Comparison of ENCODE assay signal across 21 mouse cellular contexts in genomic region chr15:11198246-11198795, GRCm38 (mm10).
"Had no signal": no experiment of that assay in that cellular context is flagged by ENCODE, and none has a peak within 500 bp of the region (broad histone marks: within the 10 kb centered on the region; RNA-seq: fewer than 3 reads in every experiment).

No protein-coding gene starts in this region.

- H3K4me1 ChIP-seq: limb, embryonic 12.5 days; limb, embryonic 15.5 days; liver, embryonic 13.5 days; midbrain, embryonic 12.5 days; neural tube, embryonic 12.5 days had no signal

- H3K4me3 ChIP-seq: layer of hippocampus, adult 2 months; limb, embryonic 12.5 days; limb, embryonic 15.5 days; liver, embryonic 13.5 days; midbrain, embryonic 12.5 days; neural tube, embryonic 12.5 days had no signal

- ATAC-seq: intestine, embryonic 16.5 days; midbrain, embryonic 16.5 days had no signal

- H3K9me3 ChIP-seq: limb, embryonic 12.5 days; limb, embryonic 15.5 days; liver, embryonic 13.5 days; midbrain, embryonic 12.5 days; neural tube, embryonic 12.5 days had no signal

- H3K36me3 ChIP-seq: limb, embryonic 12.5 days; limb, embryonic 15.5 days; liver, embryonic 13.5 days; midbrain, embryonic 12.5 days; neural tube, embryonic 12.5 days had no signal

- DNase-seq: kidney, adult 2 months; kidney, postnatal 25 days; layer of hippocampus, adult 9-11 months; liver, embryonic 13.5 days; lung, adult 2 months; lung, postnatal 14 days; lung, postnatal 4 days; retina, postnatal 1 day; right cerebral cortex, postnatal 4 days; thymus, adult 2 months; thymus, postnatal 14 days; thymus, postnatal 4 days had no signal

- H3K9ac ChIP-seq: limb, embryonic 12.5 days; limb, embryonic 15.5 days; liver, embryonic 13.5 days; midbrain, embryonic 12.5 days; neural tube, embryonic 12.5 days had no signal

- H3K27ac ChIP-seq: kidney, postnatal 0 days; layer of hippocampus, adult 2 months; limb, embryonic 12.5 days; limb, embryonic 15.5 days; liver, embryonic 13.5 days; midbrain, embryonic 12.5 days; neural tube, embryonic 12.5 days; stomach, postnatal 0 days had no signal

- H3K27me3 ChIP-seq: limb, embryonic 12.5 days; limb, embryonic 15.5 days; liver, embryonic 13.5 days; midbrain, embryonic 12.5 days; neural tube, embryonic 12.5 days had no signal

- H3K4me2 ChIP-seq: limb, embryonic 12.5 days; limb, embryonic 15.5 days; liver, embryonic 13.5 days; midbrain, embryonic 12.5 days; neural tube, embryonic 12.5 days had no signal
